Mouse (Mus musculus) forebrain, postnatal 0 days (tissue): Measurements from ENCODE around the gene Dnajc5. TPM values are rescaled to one million over a fixed set of nuclear protein-coding genes. Genes with fewer than 3 reads are reported as not detected.
A peak's percentile ranks its signal among the peaks of the same experiment; 100 is the strongest.

Experiments
- ATAC-seq: fragments of 200-750 bp; cut with Nextera tagmentation; 2 replicates; pipeline ENCODE4 v1.8.0; 2017; ENCODE audit warnings: mild to moderate bottlenecking, moderate library complexity
- DNase-seq: peaks from one replicate; pipeline ENCODE4 v3.0.0-alpha.2; 2015
- H3K27ac ChIP-seq: fragments of 300-500 bp; sonication (generic); 2 replicates; pipeline ENCODE4 v1.5.1; 2014; ENCODE audit warnings: low read depth, mild to moderate bottlenecking, antibody characterized with exemption, low read length, moderate library complexity, mixed read lengths
- H3K27me3 ChIP-seq: fragments of 300-500 bp; sonication (generic); 2 replicates; pipeline ENCODE4 v1.6.1; 2014; ENCODE audit warnings: mild to moderate bottlenecking, low read length, mixed read lengths; ENCODE audit not compliant: insufficient read depth
- H3K36me3 ChIP-seq: fragments of 300-500 bp; sonication (generic); 2 replicates; pipeline ENCODE4 v1.6.1; 2014; ENCODE audit warnings: mild to moderate bottlenecking, moderate library complexity; ENCODE audit not compliant: insufficient read depth
- H3K4me1 ChIP-seq: fragments of 300-500 bp; sonication (generic); 2 replicates; pipeline ENCODE4 v1.6.1; 2014; ENCODE audit warnings: antibody characterized with exemption; ENCODE audit not compliant: insufficient read depth
- H3K4me2 ChIP-seq: fragments of 300-500 bp; sonication (generic); 2 replicates; pipeline ENCODE4 v1.6.1; 2014; ENCODE audit warnings: low read depth, mild to moderate bottlenecking, moderate library complexity
- H3K4me3 ChIP-seq: fragments of 300-500 bp; sonication (generic); 2 replicates; pipeline ENCODE4 v1.5.1; 2014; ENCODE audit warnings: low read depth, low read length, mixed read lengths
- H3K9ac ChIP-seq: fragments of 300-500 bp; sonication (generic); 2 replicates; pipeline ENCODE4 v1.6.1; 2014; ENCODE audit warnings: mild to moderate bottlenecking
- H3K9me3 ChIP-seq: fragments of 300-500 bp; sonication (generic); 2 replicates; pipeline ENCODE4 v1.6.1; 2016; ENCODE audit warnings: low read length
- CTCF ChIP-seq: sonication (generic); IDR thresholded peaks from 2 replicates; pipeline ENCODE4 v1.5.1; 2016; ENCODE audit warnings: antibody characterized with exemption, control low read depth, low read depth
- WGBS: fragments of 180-500 bp; shearing (Covaris S2); extraction: QIAGEN DNeasy Blood & Tissue Kit; methylation state at CpG from one replicate; pipeline ENCODE4 v1.1.7; 2014; 5-methylcytosine and 5-hydroxymethylcytosine counted together
- polyA plus RNA-seq: library from polyadenylated mRNA; unstranded; fragments of >200 nt; fragmentation: Nextera tagmentation; extraction: Ambion mirVana; gene quantifications from 2 replicates; pipeline ENCODE4 v1.2.1, GENCODE M21; 2015
- total RNA-seq: library from RNA; depleted of rRNA; stranded (reverse); fragments of >200 nt; gene quantifications from 2 replicates; pipeline ENCODE4 v1.2.3, GENCODE M21; 2014

The Dnajc5 gene
- total and polyA plus RNA-seq, 2 experiments from 2014 or later: 270 to 369 TPM

GRCm38 (mm10) chr2:181578790-181579618, 58.7 kb downstream of the Dnajc5 start:
- no peak for DNase-seq
- Histone ChIP-seq H3K4me3 (no peak overlapping the region), H3K9me3 (no peaks in the 10 kb centered on the region), H3K27me3 (no peaks in the 10 kb centered on the region), H3K36me3 (peaks cover 12% of the 10 kb centered on the region), H3K4me1 (peaks cover 9% of the 10 kb centered on the region; the same call in 1 of the 2 replicates), H3K27ac (no peak overlapping the region), H3K9ac (no peak overlapping the region), H3K4me2 (no peak overlapping the region)
- no peak for ATAC-seq
- 82% methylated on average over 5 of the region's 5 CpGs for WGBS
- no peak for TF ChIP-seq CTCF

GRCm38 (mm10) chr2:181579681-181580080, 59.4 kb downstream of the Dnajc5 start:
- no peak overlapping the region for H3K9ac ChIP-seq
- DNase-seq: no peak
- no peak for TF ChIP-seq CTCF
- H3K36me3 ChIP-seq: peaks cover 19% of the 10 kb centered on the region
- no peak for ATAC-seq
- no peaks in the 10 kb centered on the region for H3K27me3 ChIP-seq
- no peak overlapping the region for H3K4me2 ChIP-seq
- H3K4me1 ChIP-seq: peaks cover 9% of the 10 kb centered on the region; the same call in 1 of the 2 replicates
- no peak overlapping the region for H3K27ac ChIP-seq
- no peak overlapping the region for H3K4me3 ChIP-seq
- H3K9me3 ChIP-seq: no peaks in the 10 kb centered on the region
- whole genome bisulfite sequencing: 85% methylated on average over 1 of the region's 1 CpGs

GRCm38 (mm10) chr2:181580131-181580772, 60.0 kb downstream of the Dnajc5 start:
- DNase-seq: no peak
- Histone ChIP-seq H3K27me3 (no peaks in the 10 kb centered on the region), H3K27ac (no peak overlapping the region), H3K4me3 (peak overlapping the region; percentile 73), H3K9ac (peak overlapping the region; percentile 88; the same call in 1 of the 2 replicates), H3K36me3 (peaks cover 25% of the 10 kb centered on the region), H3K4me2 (peak overlapping the region; percentile 85), H3K4me1 (peaks cover 9% of the 10 kb centered on the region; the same call in 1 of the 2 replicates), H3K9me3 (no peaks in the 10 kb centered on the region)
- no peak for TF ChIP-seq CTCF
- no peak for ATAC-seq
- 82% methylated on average over 5 of the region's 5 CpGs for WGBS

GRCm38 (mm10) chr2:181581016-181581401, 60.7 kb downstream of the Dnajc5 start:
- 2% methylated on average over 11 of the region's 11 CpGs for WGBS
- ATAC-seq: peak; percentile 86
- DNase-seq: peak; percentile 88

GRCm38 (mm10) chr2:181581402-181582120, 61.3 kb downstream of the Dnajc5 start:
- H3K9ac ChIP-seq: peak overlapping the region; percentile 88
- ATAC-seq (peak; percentile 82), DNase-seq (peak; percentile 87)
- TF ChIP-seq CTCF: no peak
- 2% methylated on average over 49 of the region's 49 CpGs for WGBS
- H3K4me2 ChIP-seq: peak overlapping the region; percentile 85
- peaks cover 9% of the 10 kb centered on the region; the same call in 1 of the 2 replicates for H3K4me1 ChIP-seq
- no peaks in the 10 kb centered on the region for H3K9me3 ChIP-seq
- H3K27ac ChIP-seq: peak overlapping the region; percentile 92
- no peaks in the 10 kb centered on the region for H3K27me3 ChIP-seq
- peak overlapping the region; percentile 73 for H3K4me3 ChIP-seq
- H3K36me3 ChIP-seq: peaks cover 38% of the 10 kb centered on the region

More at GRCm38 (mm10) chr2:181581016-181581401, 60.7 kb downstream of the Dnajc5 start:
- Histone ChIP-seq H3K9ac (peak overlapping the region; percentile 88), H3K27ac (peak overlapping the region; percentile 92), H3K4me2 (peak overlapping the region; percentile 85), H3K4me3 (peak overlapping the region; percentile 73), H3K36me3 (peaks cover 32% of the 10 kb centered on the region), H3K4me1 (peaks cover 9% of the 10 kb centered on the region; the same call in 1 of the 2 replicates), H3K27me3 (no peaks in the 10 kb centered on the region), H3K9me3 (no peaks in the 10 kb centered on the region)
- peak; percentile 91 for TF ChIP-seq CTCF

GRCm38 (mm10) chr2:181582358-181582757, 62.1 kb downstream of the Dnajc5 start:
- no peak for DNase-seq

More at GRCm38 (mm10) chr2:181582358-181582757, 62.1 kb downstream of the Dnajc5 start:
- Histone ChIP-seq H3K36me3 (peaks cover 46% of the 10 kb centered on the region), H3K9me3 (no peaks in the 10 kb centered on the region), H3K9ac (no peak overlapping the region), H3K27ac (peak overlapping the region; percentile 92; the same call in 1 of the 2 replicates), H3K4me3 (no peak overlapping the region), H3K4me2 (peak overlapping the region; percentile 85; the same call in 1 of the 2 replicates), H3K27me3 (no peaks in the 10 kb centered on the region), H3K4me1 (peaks cover 9% of the 10 kb centered on the region; the same call in 1 of the 2 replicates)
- no peak for ATAC-seq
- no peak for TF ChIP-seq CTCF
- WGBS: 91% methylated on average over 2 of the region's 2 CpGs
